Mouse (Mus musculus): Measurements from ENCODE around the gene Slc51b.

DNA sequence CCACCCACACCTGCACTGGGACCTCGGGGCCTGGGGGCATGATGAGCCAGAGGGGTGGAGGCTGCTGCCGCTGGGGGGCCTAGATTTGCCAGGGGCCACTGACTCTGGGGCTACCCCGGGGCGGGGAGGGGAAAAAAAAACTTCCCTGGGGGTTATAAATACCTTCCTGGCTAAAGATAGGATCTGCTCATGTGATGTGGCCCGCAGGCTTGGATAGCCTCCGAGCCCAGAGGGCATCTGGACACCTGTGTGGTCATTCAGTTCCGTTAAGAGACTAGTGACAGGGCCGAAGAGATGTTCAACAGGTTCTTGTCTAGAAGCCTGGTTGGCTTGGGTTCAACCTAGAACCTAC is 31.2 kb downstream of the Slc51b start, which contains the start of gene Kbtbd13:
- TF ChIP-seq POLR2A (IDR thresholded peaks at IDR 0.05; ENCODE audit: insufficient read length, low read depth) (no peak), MAX (IDR thresholded peaks at IDR 0.05; ENCODE audit: low read depth) (no peak), E2F4 (IDR thresholded peaks at IDR 0.05; ENCODE audit: insufficient read depth) (no peak), SRF (IDR thresholded peaks at IDR 0.05; ENCODE audit: control insufficient read depth, insufficient read length, low read depth) (no peak), POLR2AphosphoS2 (IDR thresholded peaks at IDR 0.05; ENCODE audit: insufficient read length, low read depth) (no peak), USF1 (IDR thresholded peaks at IDR 0.05; ENCODE audit: low read depth) (no peak), CEBPB (IDR thresholded peaks at IDR 0.05; ENCODE audit: insufficient read depth, poor library complexity, severe bottlenecking) (no peak), TCF3 (IDR thresholded peaks at IDR 0.05; ENCODE audit: insufficient read length, low read depth) (no peak), MYOD1 (IDR thresholded peaks at IDR 0.05; ENCODE audit: control insufficient read depth in 1 of 3, insufficient read length in 2 of 3, low read depth in 2 of 3) (peak in 1 of 3 experiments; percentile 16)

Measured in myocyte (in vitro differentiated cells).